Mouse (Mus musculus) lung, adult 2 months (tissue): ENCODE results near the gene Six6.

Experiments
- CTCF ChIP-seq: fragments of 200-500 bp; IDR thresholded peaks from 2 replicates; pipeline ENCODE4 v1.5.1; 2011; ENCODE audit warnings: mild to moderate bottlenecking, low read length, control low read depth; ENCODE audit not compliant: insufficient read depth
- POLR2A ChIP-seq: fragments of 200-500 bp; IDR thresholded peaks from 2 replicates; pipeline ENCODE4 v1.6.1; 2011; ENCODE audit warnings: low read depth, mild to moderate bottlenecking, control low read depth, low read length, borderline replicate concordance; ENCODE audit errors: extremely low read depth

DNA sequence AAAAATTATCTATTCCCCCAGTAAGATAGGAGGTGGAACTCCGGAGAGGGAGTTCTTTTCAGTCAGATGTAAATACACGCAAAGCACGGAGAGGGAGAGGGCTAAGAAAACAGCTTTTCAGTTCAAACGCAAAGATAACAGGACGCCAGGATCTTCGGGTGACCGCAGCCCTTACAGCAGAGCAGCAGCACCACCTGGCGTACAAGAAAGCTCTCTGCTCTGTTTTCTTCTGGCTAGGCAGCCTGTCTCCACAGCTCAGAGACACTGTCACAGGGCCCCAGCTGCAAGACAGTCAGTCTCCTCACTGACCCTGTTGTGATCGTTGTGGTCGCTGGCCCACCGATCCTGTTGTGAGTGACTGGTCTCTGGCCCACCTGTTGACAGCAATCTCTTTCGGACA is 37.0 kb downstream of the Six6 start:
- no peak for TF ChIP-seq POLR2A
- TF ChIP-seq CTCF, result peak; percentile 85
